Mouse (Mus musculus) layer of hippocampus, adult 9-10 months (tissue): Measurements from ENCODE around the gene Gm37240.

Experiments used
- DNase-seq: peaks from one replicate; pipeline ENCODE4 v3.0.0; 2022; ENCODE audit warnings: low spot score

Gm37240 gene

GRCm38 (mm10) chr3:84826938-84827337 is 1060.4 kb downstream of the Gm37240 start:
- DNase-seq: no peak

- DNase-seq: no peak
Measured at GRCm38 (mm10) chr3:84826405-84826804, 1060.9 kb downstream of the Gm37240 start.

GRCm38 (mm10) chr3:84825990-84826389 is 1061.3 kb downstream of the Gm37240 start:
- DNase-seq: no peak

GRCm38 (mm10) chr3:84820654-84821201 is 1066.6 kb downstream of the Gm37240 start:
- DNase-seq: no peak

GRCm38 (mm10) chr3:84816951-84817350 is 1070.4 kb downstream of the Gm37240 start:
- no peak for DNase-seq

GRCm38 (mm10) chr3:84815461-84815860 is 1071.9 kb downstream of the Gm37240 start:
- DNase-seq: no peak

- no peak for DNase-seq
Measured at GRCm38 (mm10) chr3:84814762-84815381, 1072.4 kb downstream of the Gm37240 start, which contains the start of gene Fbxw7. TSS of gene Fbxw7 (plus strand) at chr3:84815268.

GRCm38 (mm10) chr3:84814157-84814761 is 1073.1 kb downstream of the Gm37240 start:
- peak; percentile 95 for DNase-seq

- no peak for DNase-seq
Measured at GRCm38 (mm10) chr3:84813436-84814156, 1073.7 kb downstream of the Gm37240 start.

GRCm38 (mm10) chr3:84810803-84811202 is 1076.5 kb downstream of the Gm37240 start:
- no peak for DNase-seq

- no peak for DNase-seq
Measured at GRCm38 (mm10) chr3:84808906-84809305, 1078.4 kb downstream of the Gm37240 start.

GRCm38 (mm10) chr3:84807826-84808225 is 1079.5 kb downstream of the Gm37240 start:
- no peak for DNase-seq

GRCm38 (mm10) chr3:84806206-84806605 is 1081.1 kb downstream of the Gm37240 start:
- no peak for DNase-seq

GRCm38 (mm10) chr3:84804036-84804435 is 1083.3 kb downstream of the Gm37240 start:
- DNase-seq: no peak

GRCm38 (mm10) chr3:84787914-84788313 is 1099.4 kb downstream of the Gm37240 start:
- DNase-seq: no peak

GRCm38 (mm10) chr3:84776084-84776483 is 1111.2 kb downstream of the Gm37240 start:
- no peak for DNase-seq

- DNase-seq: no peak
Measured at GRCm38 (mm10) chr3:84775577-84775976, 1111.7 kb downstream of the Gm37240 start.

- DNase-seq: no peak
Measured at GRCm38 (mm10) chr3:84775067-84775423, 1112.3 kb downstream of the Gm37240 start.

GRCm38 (mm10) chr3:84774246-84775066 is 1112.9 kb downstream of the Gm37240 start:
- no peak for DNase-seq

GRCm38 (mm10) chr3:84771980-84772379 is 1115.3 kb downstream of the Gm37240 start:
- DNase-seq: no peak

GRCm38 (mm10) chr3:84770518-84770917 is 1116.8 kb downstream of the Gm37240 start:
- DNase-seq: no peak

GRCm38 (mm10) chr3:84769411-84769810 is 1117.9 kb downstream of the Gm37240 start:
- DNase-seq: no peak
